Mouse (Mus musculus) stomach, postnatal 0 days (tissue): ENCODE measurements around the gene Rcan1. TPM values are rescaled to one million over a fixed set of nuclear protein-coding genes. Genes with fewer than 3 reads are reported as not detected.

Experiments
- ATAC-seq: fragments of 200-750 bp; cut with Nextera tagmentation; 2 replicates; pipeline ENCODE4 v1.8.0; 2017; ENCODE audit not compliant: low FRiP score, low TSS enrichment
- DNase-seq: peaks from one replicate; pipeline ENCODE4 v3.0.0-alpha.2; 2016; ENCODE audit warnings: low spot score
- H3K27ac ChIP-seq: fragments of 300-500 bp; sonication (generic); replicated peaks from 2 replicates; pipeline ENCODE4 v1.5.1; 2014; ENCODE audit warnings: mild to moderate bottlenecking, control low read depth
- H3K27me3 ChIP-seq: fragments of 300-500 bp; sonication (generic); 2 replicates; pipeline ENCODE4 v1.6.1; 2014; ENCODE audit warnings: low read length; ENCODE audit not compliant: control insufficient read depth, insufficient read depth
- H3K36me3 ChIP-seq: fragments of 300-500 bp; sonication (generic); 2 replicates; pipeline ENCODE4 v1.6.1; 2014; ENCODE audit warnings: low read length, mixed read lengths; ENCODE audit not compliant: control insufficient read depth, insufficient read depth
- H3K4me1 ChIP-seq: fragments of 300-500 bp; sonication (generic); replicated peaks from 2 replicates; pipeline ENCODE4 v1.6.1; 2014; ENCODE audit warnings: antibody characterized with exemption; ENCODE audit not compliant: control insufficient read depth, insufficient read depth
- H3K4me2 ChIP-seq: fragments of 300-500 bp; sonication (generic); replicated peaks from 2 replicates; pipeline ENCODE4 v1.6.1; 2014; ENCODE audit warnings: low read depth, mild to moderate bottlenecking, control low read depth, moderate library complexity
- H3K4me3 ChIP-seq: fragments of 300-500 bp; sonication (generic); 2 replicates; pipeline ENCODE4 v1.5.1; 2014; ENCODE audit warnings: low read depth, low read length, control low read depth
- H3K9ac ChIP-seq: fragments of 300-500 bp; sonication (generic); 2 replicates; pipeline ENCODE4 v1.6.1; 2014; ENCODE audit warnings: mild to moderate bottlenecking, low read length, control low read depth, mixed read lengths
- H3K9me3 ChIP-seq: fragments of 300-500 bp; sonication (generic); 2 replicates; pipeline ENCODE4 v1.6.1; 2016; ENCODE audit warnings: low read length; ENCODE audit not compliant: control insufficient read depth
- CTCF ChIP-seq: IDR thresholded peaks from 2 replicates; pipeline ENCODE4 v1.5.1; 2016; ENCODE audit warnings: antibody characterized with exemption, low read depth, mild to moderate bottlenecking, moderate library complexity
- EP300 ChIP-seq: optimal IDR thresholded peaks from 2 replicates; pipeline ENCODE3; 2016; ENCODE audit warnings: antibody characterized with exemption
- WGBS: fragments of 180-500 bp; shearing (Covaris S2); extraction: QIAGEN DNeasy Blood & Tissue Kit; methylation state at CpG from one replicate; pipeline ENCODE4 v1.1.7; 2014; 5-methylcytosine and 5-hydroxymethylcytosine counted together
- polyA plus RNA-seq: library from polyadenylated mRNA; unstranded; fragments of >200 nt; fragmentation: Nextera tagmentation; extraction: Ambion mirVana; gene quantifications from 2 replicates; pipeline ENCODE4 v1.2.1, GENCODE M21; 2015

Gene Rcan1
- polyA plus RNA-seq, 1 experiment from 2014 or later: 24.8 TPM

- DNase-seq (no peak), ATAC-seq (no peak)
- H3K36me3 ChIP-seq: no peaks in the 10 kb centered on the region
- no peaks in the 10 kb centered on the region; the same call in 1 of the 2 replicates for H3K4me1 ChIP-seq
- WGBS: 62% methylated on average over 7 of the region's 7 CpGs
- H3K9me3 ChIP-seq: no peaks in the 10 kb centered on the region
- H3K4me2 ChIP-seq: no peak overlapping the region
- H3K27me3 ChIP-seq: no peaks in the 10 kb centered on the region
- no peak overlapping the region for H3K4me3 ChIP-seq
- no peak overlapping the region for H3K27ac ChIP-seq
- no peak overlapping the region for H3K9ac ChIP-seq
- no peak for TF ChIP-seq CTCF
- TF ChIP-seq EP300: no peak
Observed at GRCm38 (mm10) chr16:92412888-92413287, 57.8 kb downstream of the Rcan1 start.

- no peaks in the 10 kb centered on the region for H3K27me3 ChIP-seq
- no peaks in the 10 kb centered on the region; the same call in 1 of the 2 replicates for H3K4me1 ChIP-seq
- H3K9ac ChIP-seq: no peak overlapping the region
- no peak overlapping the region for H3K4me2 ChIP-seq
- H3K27ac ChIP-seq: no peak overlapping the region
- WGBS: 76% methylated on average over 19 of the region's 19 CpGs
- TF ChIP-seq CTCF: no peak
- TF ChIP-seq EP300: no peak
- H3K4me3 ChIP-seq: no peak overlapping the region
- ATAC-seq (peak; percentile 49), DNase-seq (no peak)
- no peaks in the 10 kb centered on the region for H3K36me3 ChIP-seq
- no peaks in the 10 kb centered on the region for H3K9me3 ChIP-seq
Observed at GRCm38 (mm10) chr16:92411981-92412706, 58.5 kb downstream of the Rcan1 start.

GRCm38 (mm10) chr16:92410344-92410743 is 60.3 kb downstream of the Rcan1 start:
- 92% methylated on average over 2 of the region's 2 CpGs for WGBS
- no peak for TF ChIP-seq CTCF
- no peak for TF ChIP-seq EP300
- H3K27ac ChIP-seq: no peak overlapping the region
- H3K4me3 ChIP-seq: no peak overlapping the region
- H3K36me3 ChIP-seq: no peaks in the 10 kb centered on the region
- H3K9ac ChIP-seq: no peak overlapping the region
- H3K27me3 ChIP-seq: no peaks in the 10 kb centered on the region
- H3K4me2 ChIP-seq: no peak overlapping the region
- ATAC-seq (no peak), DNase-seq (no peak)
- no peaks in the 10 kb centered on the region; the same call in 1 of the 2 replicates for H3K4me1 ChIP-seq
- no peaks in the 10 kb centered on the region for H3K9me3 ChIP-seq

GRCm38 (mm10) chr16:92407883-92408282 is 62.8 kb downstream of the Rcan1 start:
- Histone ChIP-seq H3K27me3 (no peaks in the 10 kb centered on the region), H3K9me3 (no peaks in the 10 kb centered on the region), H3K9ac (no peak overlapping the region), H3K36me3 (no peaks in the 10 kb centered on the region), H3K4me1 (peaks cover 7% of the 10 kb centered on the region), H3K27ac (no peak overlapping the region), H3K4me3 (no peak overlapping the region), H3K4me2 (no peak overlapping the region)
- no peak for TF ChIP-seq EP300
- no peak for TF ChIP-seq CTCF
- DNase-seq (no peak), ATAC-seq (peak; percentile 48; the same call in 1 of the 2 replicates)
- 37% methylated on average over 2 of the region's 2 CpGs for WGBS

- ATAC-seq (no peak), DNase-seq (no peak)
- TF ChIP-seq CTCF (no peak), EP300 (no peak)
- WGBS: 93% methylated on average over 2 of the region's 2 CpGs
- no peak overlapping the region for H3K4me3 ChIP-seq
- H3K9ac ChIP-seq: no peak overlapping the region
- no peaks in the 10 kb centered on the region for H3K27me3 ChIP-seq
- peaks cover 13% of the 10 kb centered on the region for H3K4me1 ChIP-seq
- H3K9me3 ChIP-seq: no peaks in the 10 kb centered on the region
- no peaks in the 10 kb centered on the region for H3K36me3 ChIP-seq
- H3K4me2 ChIP-seq: no peak overlapping the region
- no peak overlapping the region for H3K27ac ChIP-seq
Observed at GRCm38 (mm10) chr16:92404141-92404540, 66.5 kb downstream of the Rcan1 start.

GRCm38 (mm10) chr16:92403069-92403468 is 67.6 kb downstream of the Rcan1 start:
- H3K4me2 ChIP-seq: no peak overlapping the region
- no peaks in the 10 kb centered on the region for H3K27me3 ChIP-seq
- peak overlapping the region; percentile 73 for H3K27ac ChIP-seq
- H3K4me1 ChIP-seq: peaks cover 13% of the 10 kb centered on the region
- ATAC-seq: no peak
- TF ChIP-seq EP300 (no peak), CTCF (no peak)
- DNase-seq: no peak
- 53% methylated on average over 10 of the region's 10 CpGs for WGBS
- no peaks in the 10 kb centered on the region for H3K36me3 ChIP-seq
- H3K9me3 ChIP-seq: no peaks in the 10 kb centered on the region
- H3K4me3 ChIP-seq: no peak overlapping the region
- H3K9ac ChIP-seq: no peak overlapping the region
